Mouse (Mus musculus): ENCODE measurements at regions not wholly inside any gene's neighbourhood (a gene's known extent, or its start where the extent isn't known, plus 50 kb on each side); places are given as distances from the start of the nearest gene placed in this dataset.

- DNase-seq (ENCODE audit: low read depth, low spot score): no peak
Measured at GRCm38 (mm10) chr14:47795062-47795461, 146.8 kb downstream of the Ktn1 start.

GRCm38 (mm10) chr14:47798203-47798602 is 150.0 kb downstream of the Ktn1 start:
- no peak for DNase-seq (ENCODE audit: low read depth, low spot score)

- no peak for DNase-seq (ENCODE audit: low read depth, low spot score)
Measured at GRCm38 (mm10) chr14:47799564-47799963, 151.3 kb downstream of the Ktn1 start.

GRCm38 (mm10) chr14:47805202-47805601 is 157.0 kb downstream of the Ktn1 start:
- DNase-seq (ENCODE audit: low read depth, low spot score): no peak

GRCm38 (mm10) chr14:47805771-47806535 is 157.7 kb downstream of the Ktn1 start:
- DNase-seq (ENCODE audit: low read depth, low spot score): no peak

- peak; percentile 34 for DNase-seq (ENCODE audit: low read depth, low spot score)
Measured at GRCm38 (mm10) chr14:47808097-47808910, 160.1 kb downstream of the Ktn1 start.

- DNase-seq (ENCODE audit: low read depth, low spot score): no peak
Measured at GRCm38 (mm10) chr14:47818224-47818623, 170.0 kb downstream of the Ktn1 start.

- DNase-seq (ENCODE audit: low read depth, low spot score): no peak
Measured at GRCm38 (mm10) chr14:47818641-47819040, 170.4 kb downstream of the Ktn1 start.

- no peak for DNase-seq (ENCODE audit: low read depth, low spot score)
Measured at GRCm38 (mm10) chr14:47820571-47821143, 172.4 kb downstream of the Ktn1 start.

- no peak for DNase-seq (ENCODE audit: low read depth, low spot score)
Measured at GRCm38 (mm10) chr14:47823182-47823581, 174.9 kb downstream of the Ktn1 start.

- no peak for DNase-seq (ENCODE audit: low read depth, low spot score)
Measured at GRCm38 (mm10) chr14:47823696-47824095, 175.4 kb downstream of the Ktn1 start.

GRCm38 (mm10) chr14:47825446-47825956 is 177.3 kb downstream of the Ktn1 start:
- no peak for DNase-seq (ENCODE audit: low read depth, low spot score)

GRCm38 (mm10) chr14:47826545-47826944 is 178.3 kb downstream of the Ktn1 start:
- DNase-seq (ENCODE audit: low read depth, low spot score): no peak

GRCm38 (mm10) chr14:47827623-47828022 is 179.4 kb downstream of the Ktn1 start:
- DNase-seq (ENCODE audit: low read depth, low spot score): no peak

GRCm38 (mm10) chr14:47833696-47834095 is 185.4 kb downstream of the Ktn1 start:
- DNase-seq (ENCODE audit: low read depth, low spot score): no peak

- DNase-seq (ENCODE audit: low read depth, low spot score): no peak
Measured at GRCm38 (mm10) chr14:47835408-47835807, 187.2 kb downstream of the Ktn1 start.

GRCm38 (mm10) chr14:47839493-47840215 is 191.4 kb downstream of the Ktn1 start:
- no peak for DNase-seq (ENCODE audit: low read depth, low spot score)

- DNase-seq (ENCODE audit: low read depth, low spot score): no peak
Measured at GRCm38 (mm10) chr14:47844366-47844765, 196.1 kb downstream of the Ktn1 start.

- DNase-seq (ENCODE audit: low read depth, low spot score): no peak
Measured at GRCm38 (mm10) chr14:47848861-47849260, 200.6 kb downstream of the Ktn1 start.

- no peak for DNase-seq (ENCODE audit: low read depth, low spot score)
Measured at GRCm38 (mm10) chr14:47856280-47856765, 208.1 kb downstream of the Ktn1 start.

- DNase-seq (ENCODE audit: low read depth, low spot score): no peak
Measured at GRCm38 (mm10) chr14:47857271-47857670, 209.0 kb downstream of the Ktn1 start.

Data from retina, postnatal 7 days (tissue).